Mouse (Mus musculus) c-Kit-negative CD71-positive TER-119-positive erythroid progenitor cells, embryonic 14.5 days (primary cell): ENCODE data around the gene Fgf3.
"Not testable (repeated sequence)": the region's sequence is repeated elsewhere in the genome, so short reads cannot be mapped to it uniquely, and the experiment has no call there.

Source experiments
- DNase-seq: peaks from one replicate; pipeline ENCODE4 v3.0.0-alpha.2; 2013; ENCODE audit warnings: low read depth, low spot score

The Fgf3 gene

GRCm38 (mm10) chr7:144857826-144858342 is 20.0 kb downstream of the Fgf3 start:
- no peak for DNase-seq

- DNase-seq = no peak
These were observed 20.8 kb downstream of the Fgf3 start for GRCm38 (mm10) chr7:144858702-144859101.

- DNase-seq = no peak
These were observed 23.3 kb downstream of the Fgf3 start for GRCm38 (mm10) chr7:144861056-144861768.

GRCm38 (mm10) chr7:144861769-144862070 is 23.8 kb downstream of the Fgf3 start:
- DNase-seq = no peak

GRCm38 (mm10) chr7:144862126-144862525 is 24.2 kb downstream of the Fgf3 start:
- DNase-seq = no peak

- no peak for DNase-seq
These were observed 24.8 kb downstream of the Fgf3 start for GRCm38 (mm10) chr7:144862712-144863111.

- DNase-seq = no peak
These were observed 25.3 kb downstream of the Fgf3 start for GRCm38 (mm10) chr7:144863196-144863595.

- DNase-seq = no peak
These were observed 26.3 kb downstream of the Fgf3 start for GRCm38 (mm10) chr7:144864160-144864670.

- no peak for DNase-seq
These were observed 29.3 kb downstream of the Fgf3 start for GRCm38 (mm10) chr7:144867161-144867560.

GRCm38 (mm10) chr7:144867602-144868001 is 29.7 kb downstream of the Fgf3 start:
- DNase-seq = no peak

- DNase-seq = no peak
These were observed 34.5 kb downstream of the Fgf3 start for GRCm38 (mm10) chr7:144872420-144872819.

- no peak for DNase-seq
These were observed 35.3 kb downstream of the Fgf3 start for GRCm38 (mm10) chr7:144873160-144873559.

GRCm38 (mm10) chr7:144874226-144874625 is 36.3 kb downstream of the Fgf3 start:
- DNase-seq = no peak

GRCm38 (mm10) chr7:144878401-144878800 is 40.5 kb downstream of the Fgf3 start:
- DNase-seq = no peak

GRCm38 (mm10) chr7:144883106-144883505 is 45.2 kb downstream of the Fgf3 start:
- no peak for DNase-seq

- no peak for DNase-seq
These were observed 49.8 kb downstream of the Fgf3 start for GRCm38 (mm10) chr7:144887672-144888071.

GRCm38 (mm10) chr7:144888564-144889299 is 50.8 kb downstream of the Fgf3 start:
- no peak for DNase-seq

- DNase-seq = not testable (repeated sequence)
These were observed 52.8 kb downstream of the Fgf3 start for GRCm38 (mm10) chr7:144890661-144891060.

GRCm38 (mm10) chr7:144891863-144892262 is 54.0 kb downstream of the Fgf3 start:
- DNase-seq = no peak

- DNase-seq = no peak
These were observed 54.4 kb downstream of the Fgf3 start for GRCm38 (mm10) chr7:144892322-144892721.
